Comparison of ENCODE assay signal across 18 mouse cellular contexts in genomic region chr9:114548496-114548895, GRCm38 (mm10). TPM values are rescaled to one million over a fixed set of nuclear protein-coding genes. Genes with fewer than 3 reads are reported as not detected.
A peak's percentile ranks its signal among the peaks of the same experiment; 100 is the strongest.
DNase-seq lines count a peak whose midpoint lies in the region; ATAC-seq and TF ChIP-seq lines count a peak whose summit lies in the region.
"Had no signal": no experiment of that assay in that cellular context is flagged by ENCODE, and none has a peak within 500 bp of the region (broad histone marks: within the 10 kb centered on the region; RNA-seq: fewer than 3 reads in every experiment).

No protein-coding gene starts in this region.

- no peak overlapping the region for H3K4me3 ChIP-seq in liver, adult 2 months (ENCODE audit: insufficient read depth, low read depth, low read length)
- H3K4me3 ChIP-seq in liver, postnatal 0 days (ENCODE audit: low read depth, low read length), result no peak overlapping the region
- peak overlapping the region; percentile 37 for H3K4me3 ChIP-seq in embryonic facial prominence, embryonic 10.5 days
- H3K4me3 ChIP-seq in intestine, postnatal 0 days (ENCODE audit: low read depth, low read length), result no peak overlapping the region
- no peak overlapping the region for H3K4me3 ChIP-seq in liver, embryonic 13.5 days (replicated peaks)
- H3K4me3 ChIP-seq in midbrain, embryonic 13.5 days (replicated peaks), result no peak overlapping the region
- H3K4me3 ChIP-seq: embryonic facial prominence, embryonic 13.5 days; heart, embryonic 15.5 days; limb, embryonic 13.5 days; myocyte had no signal

- no peaks in the 10 kb centered on the region for H3K4me1 ChIP-seq in liver, adult 2 months (ENCODE audit: control insufficient read depth, insufficient read depth, low read length)
- H3K4me1 ChIP-seq in liver, postnatal 0 days (ENCODE audit: insufficient read depth), result peaks cover 32% of the 10 kb centered on the region
- H3K4me1 ChIP-seq in embryonic facial prominence, embryonic 10.5 days, result peaks cover 78% of the 10 kb centered on the region
- peaks cover 10% of the 10 kb centered on the region for H3K4me1 ChIP-seq in intestine, postnatal 0 days (replicated peaks; ENCODE audit: control insufficient read depth, insufficient read depth, low read length)
- H3K4me1 ChIP-seq in liver, embryonic 13.5 days (replicated peaks), result peaks cover 70% of the 10 kb centered on the region
- H3K4me1 ChIP-seq in midbrain, embryonic 13.5 days (replicated peaks), result peaks cover 37% of the 10 kb centered on the region

- TF ChIP-seq EP300 in liver, postnatal 0 days (IDR thresholded peaks at IDR 0.05; ENCODE audit: low read depth), result no peak

- H3K79me2 ChIP-seq in liver, adult 2 months (ENCODE audit: control insufficient read depth, insufficient read depth, low read length), result no peaks in the 10 kb centered on the region

- ATAC-seq in liver, postnatal 0 days, result no peak
- no peak for ATAC-seq in intestine, postnatal 0 days
- no peak for ATAC-seq in liver, embryonic 13.5 days (ENCODE audit: low read depth)
- no peak for ATAC-seq in midbrain, embryonic 13.5 days
- no peak for ATAC-seq in granulocyte monocyte progenitor cell, adult 5-6 weeks (replicated peaks; ENCODE audit: poor library complexity, severe bottlenecking)
- ATAC-seq: forebrain, postnatal 0 days had no signal

- no peak for TF ChIP-seq CTCF in liver, adult 2 months (IDR thresholded peaks at IDR 0.05; ENCODE audit: low read depth, low read length)
- TF ChIP-seq CTCF in liver, postnatal 0 days (IDR thresholded peaks at IDR 0.05; ENCODE audit: low read depth), result no peak
- no peak for TF ChIP-seq CTCF in intestine, postnatal 0 days (IDR thresholded peaks at IDR 0.05; ENCODE audit: low read depth)

- H3K27ac ChIP-seq in liver, adult 2 months (replicated peaks; ENCODE audit: insufficient read depth, low read depth, low read length), result peak overlapping the region; percentile 33; the same call in 1 of the 2 replicates
- no peak overlapping the region for H3K27ac ChIP-seq in liver, postnatal 0 days (ENCODE audit: low read depth)
- peak overlapping the region; percentile 81 for H3K27ac ChIP-seq in embryonic facial prominence, embryonic 10.5 days (replicated peaks)
- H3K27ac ChIP-seq in intestine, postnatal 0 days (ENCODE audit: low read depth, low read length), result peak overlapping the region; percentile 73
- peak overlapping the region; percentile 72 for H3K27ac ChIP-seq in liver, embryonic 13.5 days
- H3K27ac ChIP-seq in midbrain, embryonic 13.5 days, result no peak overlapping the region
- H3K27ac ChIP-seq: embryonic facial prominence, embryonic 13.5 days; heart, embryonic 15.5 days; limb, embryonic 13.5 days had no signal

- H3K27me3 ChIP-seq in liver, adult 2 months (ENCODE audit: control insufficient read depth, insufficient read depth, low read length), result no peaks in the 10 kb centered on the region
- H3K27me3 ChIP-seq in liver, postnatal 0 days (ENCODE audit: insufficient read depth, low read length), result no peaks in the 10 kb centered on the region
- H3K27me3 ChIP-seq in embryonic facial prominence, embryonic 10.5 days (replicated peaks; ENCODE audit: low read depth, poor library complexity, severe bottlenecking), result no peaks in the 10 kb centered on the region
- no peaks in the 10 kb centered on the region for H3K27me3 ChIP-seq in intestine, postnatal 0 days (replicated peaks; ENCODE audit: control insufficient read depth, insufficient read depth, low read length)
- peaks cover 5% of the 10 kb centered on the region; the same call in 1 of the 2 replicates for H3K27me3 ChIP-seq in liver, embryonic 13.5 days
- H3K27me3 ChIP-seq in midbrain, embryonic 13.5 days, result peaks cover 5% of the 10 kb centered on the region; the same call in 1 of the 2 replicates
- H3K27me3 ChIP-seq: CH12.LX; embryonic facial prominence, embryonic 13.5 days; heart, embryonic 15.5 days; limb, embryonic 13.5 days had no signal

- no peaks in the 10 kb centered on the region for H3K36me3 ChIP-seq in liver, adult 2 months (ENCODE audit: control insufficient read depth, insufficient read depth, low read length)
- H3K36me3 ChIP-seq in liver, postnatal 0 days (replicated peaks; ENCODE audit: insufficient read depth, low read length), result no peaks in the 10 kb centered on the region
- H3K36me3 ChIP-seq in embryonic facial prominence, embryonic 10.5 days (replicated peaks), result peaks cover 24% of the 10 kb centered on the region
- no peaks in the 10 kb centered on the region for H3K36me3 ChIP-seq in intestine, postnatal 0 days (ENCODE audit: control insufficient read depth, insufficient read depth)
- no peaks in the 10 kb centered on the region for H3K36me3 ChIP-seq in liver, embryonic 13.5 days
- no peaks in the 10 kb centered on the region for H3K36me3 ChIP-seq in midbrain, embryonic 13.5 days
- H3K36me3 ChIP-seq: embryonic facial prominence, embryonic 13.5 days; heart, embryonic 15.5 days; limb, embryonic 13.5 days had no signal

- H3K9me3 ChIP-seq in liver, postnatal 0 days (ENCODE audit: low read length), result no peaks in the 10 kb centered on the region
- no peaks in the 10 kb centered on the region for H3K9me3 ChIP-seq in embryonic facial prominence, embryonic 10.5 days
- H3K9me3 ChIP-seq in intestine, postnatal 0 days (ENCODE audit: control insufficient read depth), result no peaks in the 10 kb centered on the region
- H3K9me3 ChIP-seq in liver, embryonic 13.5 days (replicated peaks), result no peaks in the 10 kb centered on the region
- H3K9me3 ChIP-seq in midbrain, embryonic 13.5 days, result no peaks in the 10 kb centered on the region
- H3K9me3 ChIP-seq: embryonic facial prominence, embryonic 13.5 days; heart, embryonic 15.5 days; limb, embryonic 13.5 days had no signal

- no peak for TF ChIP-seq POLR2A in liver, adult 2 months (IDR thresholded peaks at IDR 0.05; ENCODE audit: extremely low read depth, insufficient read depth, low read length)

- H3K4me2 ChIP-seq in liver, postnatal 0 days (ENCODE audit: low read depth, low read length), result no peak overlapping the region
- peak overlapping the region; percentile 35; the same call in 1 of the 2 replicates for H3K4me2 ChIP-seq in intestine, postnatal 0 days (replicated peaks; ENCODE audit: low read depth)
- peak overlapping the region; percentile 26 for H3K4me2 ChIP-seq in liver, embryonic 13.5 days
- H3K4me2 ChIP-seq in midbrain, embryonic 13.5 days (replicated peaks), result no peak overlapping the region
- H3K4me2 ChIP-seq: embryonic facial prominence, embryonic 13.5 days; heart, embryonic 15.5 days; limb, embryonic 13.5 days had no signal

- DNase-seq in liver, adult 2 months (ENCODE audit: extremely low read depth, low read depth, low spot score), result no peak
- no peak for DNase-seq in liver, postnatal 0 days
- DNase-seq in embryonic facial prominence, embryonic 10.5 days (ENCODE audit: low spot score), result peak; percentile 34
- DNase-seq in liver, embryonic 13.5 days, result no peak
- DNase-seq: adrenal gland, adult 2 months; cerebellum, postnatal 14 days; forebrain, postnatal 0 days; gastrocnemius, postnatal 25 days; layer of hippocampus, adult 9-11 months had no signal

- 44% methylated on average over 4 of the region's 4 CpGs for WGBS in liver, adult 2 months
- WGBS in liver, postnatal 0 days (ENCODE audit: insufficient replicate concordance), result 28% methylated on average over 4 of the region's 4 CpGs
- WGBS in embryonic facial prominence, embryonic 10.5 days, result 18% methylated on average over 4 of the region's 4 CpGs
- WGBS in intestine, postnatal 0 days, result 34% methylated on average over 4 of the region's 4 CpGs
- 32% methylated on average over 4 of the region's 4 CpGs for WGBS in liver, embryonic 13.5 days (ENCODE audit: insufficient replicate concordance)
- WGBS in midbrain, embryonic 13.5 days, result 36% methylated on average over 4 of the region's 4 CpGs

- H3K9ac ChIP-seq in liver, adult 2 months (ENCODE audit: low read depth, low read length), result no peak overlapping the region
- no peak overlapping the region for H3K9ac ChIP-seq in liver, postnatal 0 days (replicated peaks)
- no peak overlapping the region for H3K9ac ChIP-seq in intestine, postnatal 0 days (ENCODE audit: low read depth, low read length)
- no peak overlapping the region for H3K9ac ChIP-seq in liver, embryonic 13.5 days
- no peak overlapping the region for H3K9ac ChIP-seq in midbrain, embryonic 13.5 days (replicated peaks)
- H3K9ac ChIP-seq: forebrain, postnatal 0 days; heart, embryonic 15.5 days; limb, embryonic 13.5 days had no signal

RNA-seq across cellular contexts. Expression of gene Trim71, which starts 15.7 kb away (rescaled TPM):
- under 0.01 TPM in 1 of 2 replicates, not detected in the other for total RNA-seq in liver, adult 2 months (2014; rRNA removed)
- polyA plus RNA-seq in liver, adult 2 months (2012; rRNA removed), result 0.02 TPM in 1 of 2 replicates, not detected in the other
- 0.05 and 0.06 TPM in 2 replicates for polyA plus RNA-seq in liver, postnatal 0 days (2015; fragmentation: Nextera tagmentation; extraction: Ambion mirVana)
- 7.8 and 9.4 TPM in 2 replicates for polyA plus RNA-seq in embryonic facial prominence, embryonic 10.5 days (2016; fragmentation: Nextera tagmentation; extraction: Ambion mirVana)
- polyA plus RNA-seq in intestine, postnatal 0 days (2015; fragmentation: Nextera tagmentation; extraction: Ambion mirVana), result 1.5 and 2.0 TPM in 2 replicates
- polyA plus RNA-seq in liver, embryonic 13.5 days (2015; fragmentation: Nextera tagmentation; extraction: Ambion mirVana), result 1.4 and 1.6 TPM in 2 replicates
- polyA plus RNA-seq in midbrain, embryonic 13.5 days (2015; fragmentation: Nextera tagmentation; extraction: Ambion mirVana), result 0.30 and 0.32 TPM in 2 replicates
- total RNA-seq in granulocyte monocyte progenitor cell, adult 5-6 weeks (2014; fragmentation: Nextera tagmentation), result not detected in 2 replicates
- total RNA-seq in granulocyte monocyte progenitor cell, adult 5-6 weeks (2017), result not detected in 2 replicates
- total RNA-seq: adrenal gland, adult 2 months; gastrocnemius, postnatal 25 days; megakaryocyte-erythroid progenitor cell, adult 5-6 weeks had no signal
- polyA plus RNA-seq: adrenal gland, adult 2 months had no signal

RNA-seq across cellular contexts. Expression of gene C130032M10Rik, which starts 33.0 kb away (rescaled TPM):
- total RNA-seq in liver, adult 2 months (2014; rRNA removed), result not detected in 2 replicates
- polyA plus RNA-seq in liver, adult 2 months (2012; rRNA removed), result not detected in 2 replicates
- not detected in 2 replicates for polyA plus RNA-seq in liver, postnatal 0 days (2015; fragmentation: Nextera tagmentation; extraction: Ambion mirVana)
- 1.0 and 1.2 TPM in 2 replicates for polyA plus RNA-seq in embryonic facial prominence, embryonic 10.5 days (2016; fragmentation: Nextera tagmentation; extraction: Ambion mirVana)
- polyA plus RNA-seq in intestine, postnatal 0 days (2015; fragmentation: Nextera tagmentation; extraction: Ambion mirVana), result not detected in 2 replicates
- not detected in 2 replicates for polyA plus RNA-seq in liver, embryonic 13.5 days (2015; fragmentation: Nextera tagmentation; extraction: Ambion mirVana)
- polyA plus RNA-seq in midbrain, embryonic 13.5 days (2015; fragmentation: Nextera tagmentation; extraction: Ambion mirVana), result not detected in 2 replicates
- total RNA-seq in granulocyte monocyte progenitor cell, adult 5-6 weeks (2014; fragmentation: Nextera tagmentation), result not detected in 2 replicates
- total RNA-seq in granulocyte monocyte progenitor cell, adult 5-6 weeks (2017), result not detected in 2 replicates
- total RNA-seq: CH12.LX; forebrain, postnatal 0 days; gastrocnemius, postnatal 25 days; megakaryocyte-erythroid progenitor cell, adult 5-6 weeks had no signal
- polyA plus RNA-seq: adrenal gland, adult 2 months; forebrain, postnatal 0 days had no signal

RNA-seq across cellular contexts. Expression of gene Ccr4, which starts 43.8 kb away (rescaled TPM):
- total RNA-seq in liver, adult 2 months (2014; rRNA removed), result 0.09 and 0.13 TPM in 2 replicates
- polyA plus RNA-seq in liver, adult 2 months (2012; rRNA removed), result 0.29 TPM in 1 of 2 replicates, not detected in the other
- polyA plus RNA-seq in liver, postnatal 0 days (2015; fragmentation: Nextera tagmentation; extraction: Ambion mirVana), result not detected in 2 replicates
- polyA plus RNA-seq in embryonic facial prominence, embryonic 10.5 days (2016; fragmentation: Nextera tagmentation; extraction: Ambion mirVana), result 0.10 TPM in 1 of 2 replicates, not detected in the other
- 2.3 TPM in 2 replicates for polyA plus RNA-seq in intestine, postnatal 0 days (2015; fragmentation: Nextera tagmentation; extraction: Ambion mirVana)
- not detected in 2 replicates for polyA plus RNA-seq in liver, embryonic 13.5 days (2015; fragmentation: Nextera tagmentation; extraction: Ambion mirVana)
- not detected in 2 replicates for polyA plus RNA-seq in midbrain, embryonic 13.5 days (2015; fragmentation: Nextera tagmentation; extraction: Ambion mirVana)
- total RNA-seq in granulocyte monocyte progenitor cell, adult 5-6 weeks (2014; fragmentation: Nextera tagmentation), result not detected in 2 replicates
- total RNA-seq in granulocyte monocyte progenitor cell, adult 5-6 weeks (2017), result not detected in 2 replicates
- total RNA-seq: adrenal gland, adult 2 months; forebrain, postnatal 0 days; gastrocnemius, postnatal 25 days; megakaryocyte-erythroid progenitor cell, adult 5-6 weeks had no signal
- polyA plus RNA-seq: adrenal gland, adult 2 months; forebrain, postnatal 0 days; heart, embryonic 15.5 days; limb, embryonic 13.5 days; myocyte had no signal

Comparison
In these comparisons a context has a peak if more than half of its experiments do, and no peak if none do; other contexts are left out.
1. H3K27ac ChIP-seq: peak in liver, adult 2 months (single experiment), embryonic facial prominence, embryonic 10.5 days (single experiment), intestine, postnatal 0 days (single experiment) and liver, embryonic 13.5 days (single experiment); none in liver, postnatal 0 days (single experiment) and midbrain, embryonic 13.5 days (single experiment).
2. H3K4me2 ChIP-seq: peak in intestine, postnatal 0 days (single experiment) and liver, embryonic 13.5 days (single experiment); none in liver, postnatal 0 days (single experiment) and midbrain, embryonic 13.5 days (single experiment).